Comparison of ENCODE assay signal across 8 mouse cellular contexts in genomic region chr14:23529720-23530119, GRCm38 (mm10).
DNase-seq lines count a peak whose midpoint lies in the region; ATAC-seq and TF ChIP-seq lines count a peak whose summit lies in the region.

No protein-coding gene starts in this region.

- POLR2A ChIA-PET in Patski (lab: Charles Lee) = interaction anchor here (0.6 kb wide), 1 partner anchor 742 kb away, joined by 3 read pairs; no protein-coding TSS in a partner anchor

- peak; percentile 85 for TF ChIP-seq CTCF in Patski (IDR thresholded peaks at IDR 0.05)

- CTCF ChIA-PET in Patski (lab: Charles Lee) = interaction anchor here (0.6 to 1.1 kb wide), 4 partner anchors 29 to 46 kb away, joined by 3 read pairs; no protein-coding TSS in a partner anchor

- peak; percentile 59 to 72 for DNase-seq in left cerebral cortex, adult 18-20 months (ENCODE audit: low spot score in 2 of 2)
- no peak for DNase-seq in left cerebral cortex, adult 11 months (ENCODE audit: low spot score)
- DNase-seq in Patski (ENCODE audit: low read depth, low spot score) = peak; percentile 15
- peak; percentile 67 to 81 for DNase-seq in cerebellum, postnatal 14 days
- peak; percentile 30 for DNase-seq in layer of hippocampus, adult 9-11 months
- peak; percentile 70 for DNase-seq in lung, postnatal 36 days
- peak; percentile 35 for DNase-seq in thymus, postnatal 25 days

- no peak for ATAC-seq in Patski
- peak; percentile 52 for ATAC-seq in granulocyte monocyte progenitor cell, adult 5-6 weeks (replicated peaks; ENCODE audit: poor library complexity, severe bottlenecking)

- no peaks in the 10 kb centered on the region for H3K27me3 ChIP-seq in Patski

- in situ Hi-C loops in Patski (cut with MboI; ENCODE audit: low pct_unique_long_range_greater_than_20kb) = loop anchor here (5.0 to 25.0 kb wide), 2 partner anchors 482 to 717 kb away; no protein-coding TSS in a partner anchor
